Mouse (Mus musculus): ENCODE measurements around the gene Kdm3a. TPM values are rescaled to one million over a fixed set of nuclear protein-coding genes. Genes with fewer than 3 reads are reported as not detected.

The Kdm3a gene
- total RNA-seq (2015) (37.7 and 42.3 TPM in 2 replicates), total RNA-seq (2017) (31.8 and 38.7 TPM in 2 replicates)

GRCm38 (mm10) chr6:71632829-71633662 lies at the start of gene Kdm3a:
Kdm3a (minus strand) TSS chr6:71632990.
- peak; percentile 89 for ATAC-seq (replicated peaks; ENCODE audit: poor library complexity)

DNA sequence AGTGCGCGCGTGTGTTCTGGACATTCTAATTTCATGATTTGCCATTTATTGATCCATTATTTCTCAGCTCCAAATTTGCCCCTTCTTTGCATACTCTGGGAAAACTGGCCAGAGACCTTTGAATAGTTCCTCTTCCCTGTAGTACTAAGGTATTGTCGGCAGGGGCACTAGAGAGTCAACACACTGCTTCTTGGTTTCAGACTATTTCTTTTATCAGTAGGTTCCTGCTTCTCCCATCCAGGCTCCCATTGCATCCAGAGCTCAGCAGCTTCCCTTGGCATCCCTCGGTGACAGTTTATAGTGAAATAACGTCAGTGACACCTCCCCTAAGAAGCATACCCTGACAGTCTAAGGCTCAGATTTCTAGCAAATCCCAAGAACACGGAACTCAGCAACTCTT lies 46.1 kb upstream of the Kdm3a start:
- ATAC-seq (replicated peaks; ENCODE audit: poor library complexity) = peak; percentile 66

DNA sequence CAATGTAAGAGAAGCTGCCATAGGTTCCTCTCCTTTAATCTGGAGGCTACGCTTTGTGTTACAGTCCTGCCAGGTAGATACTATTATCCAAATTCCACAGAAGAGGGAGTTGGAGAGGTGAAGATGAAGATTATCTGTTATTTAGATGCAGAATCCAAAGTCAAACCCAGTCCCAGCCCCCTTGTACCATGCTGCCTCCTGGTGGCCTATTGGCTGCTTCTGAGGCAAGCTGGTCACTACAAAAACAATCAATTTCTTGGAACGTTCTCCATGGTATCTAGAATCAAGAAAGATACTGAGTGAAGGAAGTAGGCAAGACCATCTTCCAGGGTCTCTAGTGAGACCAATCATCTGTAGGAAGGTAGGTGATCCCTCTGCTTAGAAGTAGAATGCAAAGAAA lies 40.4 kb upstream of the Kdm3a start:
- ATAC-seq (replicated peaks; ENCODE audit: poor library complexity) = peak; percentile 50; the same call in 1 of the 2 replicates

GRCm38 (mm10) chr6:71664511-71664910 lies 31.7 kb upstream of the Kdm3a start:
- ATAC-seq (replicated peaks; ENCODE audit: poor library complexity) = no peak

DNA sequence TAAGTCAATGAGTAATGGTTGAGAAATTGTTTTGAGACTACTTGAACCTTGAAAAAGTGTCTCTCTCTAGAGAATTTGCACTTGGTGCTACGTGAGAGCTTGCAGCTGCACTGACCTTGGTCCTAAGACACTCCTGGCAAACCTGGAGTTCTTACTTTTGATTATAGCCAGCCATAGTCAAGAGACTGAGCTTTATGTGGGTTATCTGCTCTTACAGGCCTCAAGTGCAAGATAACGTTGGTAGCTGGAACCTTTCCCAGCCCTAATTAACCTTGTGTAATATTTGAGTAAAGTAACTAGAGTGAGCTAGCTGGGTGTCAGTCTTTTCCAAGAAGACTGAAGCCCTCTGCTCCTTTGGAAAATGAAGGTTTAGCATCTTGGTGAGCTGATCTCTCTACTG lies 25.5 kb upstream of the Kdm3a start:
- ATAC-seq (replicated peaks; ENCODE audit: poor library complexity) = peak; percentile 50

GRCm38 (mm10) chr6:71655835-71656234 lies 23.0 kb upstream of the Kdm3a start:
- no peak for ATAC-seq (replicated peaks; ENCODE audit: poor library complexity)

GRCm38 (mm10) chr6:71651868-71652267 lies 19.1 kb upstream of the Kdm3a start:
- ATAC-seq (replicated peaks; ENCODE audit: poor library complexity) = no peak

DNA sequence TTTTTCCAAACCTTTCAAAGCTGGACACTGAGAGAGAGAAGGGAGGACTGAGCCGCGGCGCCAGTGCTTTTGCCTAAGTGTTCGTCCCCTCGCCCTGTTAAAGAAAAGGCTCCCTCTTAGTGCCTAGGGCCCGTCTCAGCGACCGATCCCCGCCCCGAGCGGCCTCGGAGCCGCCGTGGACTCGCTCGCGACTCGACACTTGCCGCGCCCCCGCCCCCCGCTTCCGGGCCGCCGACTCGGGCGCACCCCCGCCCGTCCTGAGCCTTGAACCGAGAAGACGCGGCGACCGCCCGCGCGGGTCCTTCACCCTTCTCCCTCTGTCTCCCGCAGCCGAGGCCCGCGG lies 333 bp downstream of the Kdm3a start:
- no peak for ATAC-seq (replicated peaks; ENCODE audit: poor library complexity)

DNA sequence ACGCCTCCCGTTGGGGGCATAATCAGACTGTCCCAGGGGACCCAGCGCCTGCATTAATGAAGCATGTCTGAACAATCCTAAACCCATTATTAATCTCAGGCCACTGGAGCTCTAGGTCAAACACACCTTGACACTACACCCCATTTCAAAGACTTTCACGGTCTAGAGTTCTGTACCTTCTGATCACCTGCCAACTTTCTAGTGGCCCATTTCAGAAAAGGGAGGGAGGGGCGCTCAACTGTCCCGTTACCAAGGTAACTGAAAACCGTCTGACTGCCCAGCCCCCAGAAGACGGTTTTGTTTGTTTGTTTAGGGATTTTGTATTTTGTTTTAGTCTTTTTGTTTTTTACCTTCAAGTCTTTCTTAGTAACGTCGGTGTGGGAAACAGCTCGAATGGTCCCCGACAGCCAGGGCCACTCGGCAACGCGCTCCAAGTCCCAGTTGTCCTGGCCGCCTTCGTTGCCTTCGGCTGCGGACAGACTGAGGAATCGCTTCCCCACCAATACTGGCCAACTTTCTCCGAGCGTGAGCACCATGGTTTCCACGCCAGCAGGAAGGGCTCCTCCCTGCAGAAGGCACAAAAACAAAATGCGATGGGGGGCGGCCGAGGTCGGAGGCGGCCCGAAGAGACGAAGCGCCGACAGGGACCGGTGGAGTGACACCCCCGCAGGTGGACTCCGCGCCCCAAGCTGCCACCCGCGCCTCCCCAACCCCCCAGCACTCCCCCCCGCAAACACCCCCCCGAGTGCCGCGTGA lies 906 bp downstream of the Kdm3a start:
- no peak; the same call in 1 of the 2 replicates for ATAC-seq (replicated peaks; ENCODE audit: poor library complexity)

GRCm38 (mm10) chr6:71631196-71631595 lies 1.6 kb downstream of the Kdm3a start:
- no peak for ATAC-seq (replicated peaks; ENCODE audit: poor library complexity)

- ATAC-seq (replicated peaks; ENCODE audit: poor library complexity) = no peak
Observed at GRCm38 (mm10) chr6:71627325-71627724, 5.5 kb downstream of the Kdm3a start.

GRCm38 (mm10) chr6:71625984-71626383 lies 6.8 kb downstream of the Kdm3a start:
- ATAC-seq (replicated peaks; ENCODE audit: poor library complexity) = no peak

GRCm38 (mm10) chr6:71624723-71625122 lies 8.1 kb downstream of the Kdm3a start:
- ATAC-seq (replicated peaks; ENCODE audit: poor library complexity) = no peak

DNA sequence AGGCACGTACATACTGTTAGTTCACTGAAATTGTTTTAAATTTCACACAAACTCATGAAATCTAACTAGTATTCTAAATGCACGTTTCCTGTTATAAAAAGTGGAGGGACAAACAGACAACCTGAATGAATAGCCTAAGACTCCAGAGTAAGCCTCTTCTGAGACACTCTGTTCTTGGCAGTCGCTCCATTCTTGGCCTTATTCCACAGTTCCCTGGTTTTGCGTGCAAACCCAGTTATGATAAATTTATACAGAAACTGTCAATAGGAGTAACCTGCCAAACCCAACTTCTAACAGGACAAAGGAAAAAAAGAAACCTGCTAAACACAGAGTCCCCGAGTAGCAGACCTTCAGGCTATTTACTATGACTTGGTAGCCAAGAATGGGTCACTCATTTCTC lies 10.8 kb downstream of the Kdm3a start:
- no peak for ATAC-seq (replicated peaks; ENCODE audit: poor library complexity)

- ATAC-seq (replicated peaks; ENCODE audit: poor library complexity) = no peak
Observed at GRCm38 (mm10) chr6:71621551-71621950, 11.2 kb downstream of the Kdm3a start.

- ATAC-seq (replicated peaks; ENCODE audit: poor library complexity) = no peak
Observed at GRCm38 (mm10) chr6:71616959-71617358, 15.8 kb downstream of the Kdm3a start.

DNA sequence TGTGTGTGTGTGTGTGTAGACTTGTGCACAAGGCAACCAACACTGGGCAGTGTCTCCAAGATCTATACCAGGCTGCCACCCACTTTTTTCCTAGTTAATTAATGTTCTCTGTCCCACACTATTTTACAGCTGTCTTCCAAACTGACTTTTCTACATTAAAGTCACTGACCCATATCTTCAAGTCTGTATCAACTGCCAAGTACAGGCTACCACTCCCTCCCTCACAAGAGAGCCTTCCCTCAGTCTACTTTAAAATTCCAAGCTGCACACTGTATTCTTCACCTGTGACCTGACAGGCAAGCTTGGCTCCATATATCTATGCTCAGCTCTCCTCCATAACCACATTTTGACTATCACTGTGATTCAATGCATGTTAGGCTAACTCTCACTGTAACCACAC lies 19.6 kb downstream of the Kdm3a start:
- ATAC-seq (replicated peaks; ENCODE audit: poor library complexity) = no peak

GRCm38 (mm10) chr6:71609968-71610367 lies 22.8 kb downstream of the Kdm3a start:
- peak; percentile 75 for ATAC-seq (replicated peaks; ENCODE audit: poor library complexity)

- no peak for ATAC-seq (replicated peaks; ENCODE audit: poor library complexity)
Observed at GRCm38 (mm10) chr6:71608994-71609393, 23.8 kb downstream of the Kdm3a start.

GRCm38 (mm10) chr6:71607756-71608155 lies 25.0 kb downstream of the Kdm3a start:
- ATAC-seq (replicated peaks; ENCODE audit: poor library complexity) = no peak

GRCm38 (mm10) chr6:71590154-71590553 lies 42.6 kb downstream of the Kdm3a start:
- no peak for ATAC-seq (replicated peaks; ENCODE audit: poor library complexity)

- ATAC-seq (replicated peaks; ENCODE audit: poor library complexity) = no peak
Observed at GRCm38 (mm10) chr6:71589401-71589800, 43.4 kb downstream of the Kdm3a start.

All from megakaryocyte progenitor cell, adult 5-6 weeks (primary cell).